Mouse (Mus musculus) midbrain, embryonic 14.5 days (tissue): Measurements from ENCODE around the gene B3galt4. TPM values are rescaled to one million over a fixed set of nuclear protein-coding genes. Genes with fewer than 3 reads are reported as not detected.

Source experiments
- ATAC-seq: fragments of 200-750 bp; cut with Nextera tagmentation; 2 replicates; pipeline ENCODE4 v1.8.0; 2017; ENCODE audit warnings: moderate number of reproducible peaks, moderate library complexity; ENCODE audit not compliant: low FRiP score, low TSS enrichment
- DNase-seq: peaks from one replicate; pipeline ENCODE4 v3.0.0-alpha.2; 2015
- H3K27ac ChIP-seq: fragments of 300-500 bp; sonication (generic); replicated peaks from 2 replicates; pipeline ENCODE4 v1.5.1; 2014; ENCODE audit warnings: mild to moderate bottlenecking, low read depth, low read length, moderate library complexity
- H3K27me3 ChIP-seq: fragments of 300-500 bp; sonication (generic); 2 replicates; pipeline ENCODE4 v1.6.1; 2014; ENCODE audit warnings: low read length, control low read depth, mixed read lengths; ENCODE audit not compliant: control insufficient read depth, insufficient read depth
- H3K36me3 ChIP-seq: fragments of 300-500 bp; sonication (generic); 2 replicates; pipeline ENCODE4 v1.6.1; 2014; ENCODE audit warnings: low read length, control low read depth; ENCODE audit not compliant: control insufficient read depth, insufficient read depth
- H3K4me1 ChIP-seq: fragments of 300-500 bp; sonication (generic); 2 replicates; pipeline ENCODE4 v1.6.1; 2014; ENCODE audit warnings: mild to moderate bottlenecking, antibody characterized with exemption, low read length, control low read depth; ENCODE audit not compliant: control insufficient read depth, insufficient read depth
- H3K4me2 ChIP-seq: fragments of 300-500 bp; sonication (generic); 2 replicates; pipeline ENCODE4 v1.6.1; 2014; ENCODE audit warnings: mild to moderate bottlenecking, low read length, moderate library complexity
- H3K4me3 ChIP-seq: fragments of 300-500 bp; sonication (generic); replicated peaks from 2 replicates; pipeline ENCODE4 v1.5.1; 2014; ENCODE audit warnings: low read depth, low read length
- H3K9ac ChIP-seq: fragments of 300-500 bp; sonication (generic); replicated peaks from 2 replicates; pipeline ENCODE4 v1.6.1; 2014; ENCODE audit warnings: mild to moderate bottlenecking, low read length, moderate library complexity
- H3K9me3 ChIP-seq: fragments of 300-500 bp; sonication (generic); 2 replicates; pipeline ENCODE4 v1.6.1; 2016; ENCODE audit warnings: low read length, control low read depth, mixed read lengths; ENCODE audit not compliant: control insufficient read depth
- WGBS: fragments of 180-500 bp; shearing (Covaris S2); extraction: QIAGEN DNeasy Blood & Tissue Kit; methylation state at CpG from one replicate; pipeline ENCODE4 v1.1.7; 2014; 5-methylcytosine and 5-hydroxymethylcytosine counted together
- polyA plus RNA-seq: library from polyadenylated mRNA; unstranded; fragments of >200 nt; fragmentation: Nextera tagmentation; extraction: Ambion mirVana; gene quantifications from 2 replicates; pipeline ENCODE4 v1.2.1, GENCODE M21; 2014

B3galt4 gene
- polyA plus RNA-seq, 1 experiment from 2014 or later = 8.0 TPM

DNA sequence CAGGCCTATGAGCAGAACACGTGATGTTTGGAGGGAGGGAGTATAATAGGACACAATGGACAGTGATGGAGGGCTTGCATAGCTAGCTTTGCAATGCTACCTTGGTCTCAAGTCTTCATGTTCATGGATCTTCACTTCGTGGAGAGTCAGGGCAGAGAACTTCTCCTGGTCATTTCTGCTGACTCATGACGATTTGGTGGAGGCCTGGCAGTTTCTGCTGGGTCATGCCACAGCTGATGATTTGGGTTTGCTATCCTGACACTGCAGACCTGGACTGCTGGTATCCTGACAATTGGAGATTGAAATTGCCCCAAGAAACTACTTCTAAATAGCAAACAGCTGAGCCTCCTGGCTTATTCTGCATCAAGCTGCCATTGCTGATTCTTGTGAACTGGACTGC is 22.3 kb upstream of the B3galt4 start:
- Histone ChIP-seq H3K4me2 (no peak overlapping the region), H3K27me3 (peaks cover 22% of the 10 kb centered on the region), H3K36me3 (no peaks in the 10 kb centered on the region), H3K4me1 (no peaks in the 10 kb centered on the region), H3K9ac (no peak overlapping the region), H3K4me3 (no peak overlapping the region), H3K27ac (no peak overlapping the region), H3K9me3 (no peaks in the 10 kb centered on the region)
- DNase-seq = no peak
- WGBS = 51% methylated on average over 3 of the region's 3 CpGs
- no peak for ATAC-seq

DNA sequence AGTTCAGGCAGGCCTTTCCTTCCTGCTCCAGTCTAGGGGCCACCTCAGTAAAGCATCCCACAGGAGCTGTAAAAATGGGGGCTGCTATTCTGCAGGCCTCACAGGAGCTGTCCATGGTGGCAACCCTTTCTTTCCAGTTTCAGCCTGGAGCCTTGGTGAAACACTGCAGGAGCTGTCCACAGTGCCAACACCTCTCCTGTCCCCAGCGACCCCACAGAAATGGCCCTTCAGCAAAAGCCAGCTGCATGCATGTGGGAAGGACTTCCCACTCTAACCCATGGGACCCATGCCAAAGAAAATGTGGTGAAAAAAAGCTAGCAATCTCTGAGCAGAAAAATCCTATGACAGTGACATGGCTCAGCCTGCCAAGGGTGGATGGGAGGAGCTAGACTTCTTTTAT is 21.4 kb upstream of the B3galt4 start:
- no peaks in the 10 kb centered on the region for H3K9me3 ChIP-seq
- peaks cover 13% of the 10 kb centered on the region for H3K27me3 ChIP-seq
- H3K4me3 ChIP-seq = no peak overlapping the region
- no peak for ATAC-seq
- H3K27ac ChIP-seq = no peak overlapping the region
- H3K4me1 ChIP-seq = no peaks in the 10 kb centered on the region
- no peak for DNase-seq
- WGBS = 4% methylated on average over 1 of the region's 1 CpGs
- H3K36me3 ChIP-seq = no peaks in the 10 kb centered on the region
- H3K9ac ChIP-seq = no peak overlapping the region
- no peak overlapping the region for H3K4me2 ChIP-seq

DNA sequence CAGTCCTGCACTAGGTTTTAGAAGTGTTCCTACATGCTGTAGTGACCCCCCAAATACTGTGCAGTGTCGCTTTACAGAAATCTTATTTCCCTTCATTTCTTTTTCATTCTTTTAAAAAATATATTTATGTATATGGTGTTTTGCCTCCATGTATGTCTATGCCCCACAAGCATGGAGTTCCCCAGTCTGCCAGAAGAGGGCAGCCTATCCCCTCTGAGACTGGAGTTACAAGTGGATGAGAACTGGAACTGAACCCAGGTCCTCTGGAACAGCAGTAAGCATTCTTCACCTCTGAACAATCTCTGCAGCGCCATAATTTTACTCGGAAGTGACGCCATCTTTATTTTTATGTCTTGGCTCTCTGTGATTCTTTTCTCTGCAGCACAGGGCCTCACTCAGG is 18.1 kb upstream of the B3galt4 start:
- no peak for ATAC-seq
- Histone ChIP-seq H3K27me3 (no peaks in the 10 kb centered on the region), H3K9ac (no peak overlapping the region), H3K9me3 (no peaks in the 10 kb centered on the region), H3K27ac (no peak overlapping the region), H3K4me3 (no peak overlapping the region), H3K36me3 (peaks cover 19% of the 10 kb centered on the region), H3K4me2 (no peak overlapping the region), H3K4me1 (no peaks in the 10 kb centered on the region)
- WGBS = 80% methylated on average over 4 of the region's 4 CpGs
- DNase-seq = no peak

DNA sequence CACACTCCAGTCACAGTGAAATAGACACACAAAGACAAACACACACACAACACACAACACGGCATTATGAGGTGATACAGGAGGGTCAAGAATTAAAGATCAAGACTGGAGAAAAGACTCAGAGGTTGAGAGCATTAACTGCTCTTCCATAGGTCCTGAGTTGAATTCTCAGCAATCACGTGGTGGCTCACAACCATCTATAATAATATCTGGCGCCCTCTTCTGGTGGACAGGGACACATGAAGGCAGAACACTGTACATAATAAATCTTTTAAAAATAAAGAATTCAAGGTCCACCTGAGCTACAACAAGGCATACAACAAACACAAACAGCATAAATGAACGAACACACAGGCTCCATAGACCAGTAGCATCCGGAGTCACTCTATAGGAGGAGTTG is 17.6 kb upstream of the B3galt4 start:
- no peaks in the 10 kb centered on the region for H3K9me3 ChIP-seq
- H3K9ac ChIP-seq = no peak overlapping the region
- H3K4me1 ChIP-seq = no peaks in the 10 kb centered on the region
- H3K27me3 ChIP-seq = no peaks in the 10 kb centered on the region
- H3K4me2 ChIP-seq = no peak overlapping the region
- ATAC-seq = no peak
- 34% methylated on average over 5 of the region's 5 CpGs for WGBS
- H3K4me3 ChIP-seq = no peak overlapping the region
- H3K27ac ChIP-seq = no peak overlapping the region
- DNase-seq = peak; percentile 81
- peaks cover 21% of the 10 kb centered on the region for H3K36me3 ChIP-seq

DNA sequence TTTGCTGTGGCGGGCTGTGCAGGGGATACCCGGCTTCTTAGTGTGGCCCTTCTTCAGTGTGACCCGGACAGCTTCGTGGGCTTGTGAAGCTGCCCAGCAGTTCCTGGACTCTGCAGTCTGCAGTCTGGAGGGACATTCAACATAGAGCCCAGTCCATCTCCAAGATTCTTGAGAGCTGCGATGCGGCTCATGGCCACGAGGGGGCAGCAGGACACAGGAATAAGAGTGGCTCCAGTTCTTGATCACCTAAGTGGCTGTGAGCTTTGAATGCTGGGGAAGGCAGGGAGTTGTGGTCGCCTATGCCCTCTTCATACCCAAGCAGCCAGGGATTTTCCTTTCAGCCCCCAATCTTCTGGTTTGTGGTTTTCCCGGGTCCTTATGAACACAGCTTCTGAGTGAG is 17.2 kb upstream of the B3galt4 start:
- ATAC-seq = peak; percentile 43; the same call in 1 of the 2 replicates
- no peak overlapping the region for H3K9ac ChIP-seq
- no peak overlapping the region for H3K27ac ChIP-seq
- H3K4me1 ChIP-seq = no peaks in the 10 kb centered on the region
- peaks cover 23% of the 10 kb centered on the region for H3K36me3 ChIP-seq
- 3% methylated on average over 9 of the region's 9 CpGs for WGBS
- H3K9me3 ChIP-seq = no peaks in the 10 kb centered on the region
- no peak overlapping the region for H3K4me3 ChIP-seq
- no peak overlapping the region for H3K4me2 ChIP-seq
- H3K27me3 ChIP-seq = no peaks in the 10 kb centered on the region
- DNase-seq = peak; percentile 91

DNA sequence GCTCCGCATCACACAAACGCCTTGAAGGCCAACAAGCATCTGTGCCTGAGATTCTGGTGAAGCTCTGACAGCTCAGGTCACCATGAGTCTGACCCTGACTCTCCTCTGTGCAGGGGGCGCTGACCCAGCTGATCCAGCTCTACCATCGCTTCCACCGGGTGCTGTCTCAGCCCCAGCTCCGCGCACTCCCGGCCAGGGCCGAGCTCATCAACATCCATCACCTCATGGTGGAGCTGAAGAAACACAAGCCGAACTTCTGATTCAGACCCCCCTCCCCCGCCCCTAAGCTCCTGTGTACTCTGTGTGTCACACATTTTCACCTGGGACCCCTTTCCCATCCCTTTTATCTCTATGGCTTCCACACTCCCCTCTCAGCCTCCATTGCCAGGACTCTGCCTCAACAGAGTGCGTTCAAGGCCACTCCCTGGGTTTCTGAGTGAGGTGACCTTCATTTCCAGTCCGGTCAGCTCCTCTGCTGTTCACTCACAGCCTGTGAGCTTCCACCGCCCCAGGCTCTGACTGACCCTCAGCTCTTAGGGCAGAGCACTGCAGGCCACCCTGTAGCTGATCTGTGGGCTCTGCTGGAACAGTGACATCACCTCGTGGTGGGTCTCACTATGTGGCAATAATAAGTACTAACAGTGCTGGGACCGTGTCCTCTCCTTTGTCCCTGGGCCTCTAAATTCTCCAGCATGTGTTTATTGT is 14.7 kb upstream of the B3galt4 start:
- no peak for ATAC-seq
- no peaks in the 10 kb centered on the region for H3K27me3 ChIP-seq
- H3K36me3 ChIP-seq = peaks cover 48% of the 10 kb centered on the region
- H3K27ac ChIP-seq = no peak overlapping the region
- H3K4me3 ChIP-seq = no peak overlapping the region
- 92% methylated on average over 16 of the region's 16 CpGs for WGBS
- DNase-seq = no peak
- H3K9ac ChIP-seq = no peak overlapping the region
- H3K4me2 ChIP-seq = no peak overlapping the region
- H3K9me3 ChIP-seq = no peaks in the 10 kb centered on the region
- no peaks in the 10 kb centered on the region for H3K4me1 ChIP-seq

DNA sequence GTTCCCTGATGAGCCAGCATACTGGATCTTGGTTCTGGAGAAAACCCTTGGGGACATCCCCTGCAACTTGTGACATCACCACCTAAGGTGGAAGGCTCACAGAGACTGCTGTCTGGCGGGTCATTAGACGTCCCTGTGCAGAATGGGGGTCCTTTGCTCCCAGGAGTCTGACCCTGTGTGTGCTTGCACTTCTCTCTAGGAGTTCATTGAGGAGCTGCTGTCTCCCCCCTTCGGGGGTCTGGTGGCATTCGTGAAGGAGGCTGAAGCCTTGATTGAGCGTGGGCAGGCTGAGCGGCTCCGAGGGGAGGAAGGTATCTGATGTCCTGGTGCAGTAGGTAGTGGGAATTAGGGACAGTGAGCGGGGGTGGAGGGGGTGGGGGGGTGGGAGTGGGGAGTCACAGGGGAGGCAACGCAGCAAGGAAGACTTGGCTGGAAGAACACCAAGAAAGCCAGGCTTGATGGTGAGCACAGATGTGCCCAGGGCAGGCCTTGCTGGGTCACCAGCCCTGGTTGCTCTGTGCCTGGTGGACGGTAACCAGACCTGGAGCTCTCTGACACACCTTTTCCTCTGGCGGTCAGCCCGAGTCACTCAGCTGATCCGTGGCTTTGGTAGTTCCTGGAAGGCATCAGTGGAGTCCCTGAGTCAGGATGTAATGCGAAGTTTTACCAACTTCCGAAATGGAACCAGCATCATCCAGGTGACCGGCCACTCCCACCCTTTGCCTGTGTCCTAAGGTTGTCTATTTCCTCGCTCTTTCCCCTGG is 14.0 kb upstream of the B3galt4 start:
- 93% methylated on average over 17 of the region's 17 CpGs for WGBS

DNA sequence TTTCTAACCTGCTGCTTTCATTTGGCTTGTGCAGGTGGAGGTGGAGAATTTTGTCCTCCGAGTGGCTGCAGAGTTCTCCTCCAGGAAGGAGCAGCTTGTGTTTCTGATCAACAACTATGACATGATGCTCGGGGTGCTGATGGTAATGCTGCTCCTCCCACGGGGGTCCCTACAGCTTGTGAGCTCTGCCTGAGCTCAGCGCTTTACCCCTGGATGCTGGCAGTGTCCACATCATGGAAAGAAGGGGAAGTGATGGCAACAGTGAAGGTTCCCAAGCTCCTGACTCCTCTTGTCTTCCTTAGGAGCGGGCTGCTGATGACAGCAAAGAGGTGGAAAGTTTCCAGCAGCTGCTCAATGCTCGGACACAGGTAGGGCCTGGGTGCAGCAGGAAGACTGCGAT is 11.6 kb upstream of the B3galt4 start:
- Histone ChIP-seq H3K4me2 (no peak overlapping the region), H3K4me3 (no peak overlapping the region), H3K9ac (no peak overlapping the region), H3K4me1 (no peaks in the 10 kb centered on the region), H3K36me3 (peaks cover 77% of the 10 kb centered on the region), H3K27me3 (no peaks in the 10 kb centered on the region), H3K27ac (no peak overlapping the region), H3K9me3 (no peaks in the 10 kb centered on the region)
- DNase-seq = no peak
- WGBS = 92% methylated on average over 7 of the region's 7 CpGs
- no peak for ATAC-seq

More for the DNA sequence above, 14.0 kb upstream of the B3galt4 start:
- Histone ChIP-seq H3K27me3 (no peaks in the 10 kb centered on the region), H3K36me3 (peaks cover 54% of the 10 kb centered on the region), H3K9me3 (no peaks in the 10 kb centered on the region), H3K4me2 (no peak overlapping the region), H3K4me1 (no peaks in the 10 kb centered on the region), H3K9ac (no peak overlapping the region), H3K4me3 (no peak overlapping the region), H3K27ac (no peak overlapping the region)
- ATAC-seq = no peak
- no peak for DNase-seq

DNA sequence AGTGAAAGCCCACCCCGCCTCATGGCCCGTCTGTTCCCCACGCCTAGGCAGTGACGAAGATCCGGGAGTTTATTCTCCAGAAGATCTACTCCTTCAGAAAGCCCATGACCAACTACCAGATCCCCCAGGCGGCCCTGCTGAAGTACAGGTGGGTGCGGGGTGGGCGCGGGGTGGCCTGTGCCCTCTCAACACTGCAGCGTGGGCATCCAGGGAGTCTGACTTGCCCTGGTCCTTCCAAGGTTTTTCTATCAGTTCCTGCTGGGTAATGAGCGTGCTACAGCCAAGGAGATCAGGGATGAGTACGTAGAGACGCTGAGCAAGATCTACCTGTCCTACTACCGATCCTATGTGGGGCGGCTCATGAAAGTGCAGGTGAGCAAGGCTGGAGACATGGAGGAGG is 8.7 kb upstream of the B3galt4 start:
- no peak for ATAC-seq
- no peak overlapping the region for H3K27ac ChIP-seq
- H3K27me3 ChIP-seq = no peaks in the 10 kb centered on the region
- peaks cover 60% of the 10 kb centered on the region for H3K36me3 ChIP-seq
- peaks cover 5% of the 10 kb centered on the region for H3K4me1 ChIP-seq
- H3K4me2 ChIP-seq = no peak overlapping the region
- 95% methylated on average over 15 of the region's 15 CpGs for WGBS
- DNase-seq = no peak
- no peak overlapping the region for H3K9ac ChIP-seq
- H3K9me3 ChIP-seq = no peaks in the 10 kb centered on the region
- no peak overlapping the region for H3K4me3 ChIP-seq
